Mouse (Mus musculus) forebrain, postnatal 0 days (tissue): Measurements from ENCODE around the gene Mcoln3. TPM values are rescaled to one million over a fixed set of nuclear protein-coding genes. Genes with fewer than 3 reads are reported as not detected.

Experiments
- ATAC-seq: fragments of 200-750 bp; cut with Nextera tagmentation; 2 replicates; pipeline ENCODE4 v1.8.0; 2017; ENCODE audit warnings: mild to moderate bottlenecking, moderate library complexity
- DNase-seq: peaks from one replicate; pipeline ENCODE4 v3.0.0-alpha.2; 2015
- H3K27ac ChIP-seq: fragments of 300-500 bp; sonication (generic); 2 replicates; pipeline ENCODE4 v1.5.1; 2014; ENCODE audit warnings: low read depth, mild to moderate bottlenecking, antibody characterized with exemption, low read length, moderate library complexity, mixed read lengths
- H3K27me3 ChIP-seq: fragments of 300-500 bp; sonication (generic); 2 replicates; pipeline ENCODE4 v1.6.1; 2014; ENCODE audit warnings: mild to moderate bottlenecking, low read length, mixed read lengths; ENCODE audit not compliant: insufficient read depth
- H3K36me3 ChIP-seq: fragments of 300-500 bp; sonication (generic); 2 replicates; pipeline ENCODE4 v1.6.1; 2014; ENCODE audit warnings: mild to moderate bottlenecking, moderate library complexity; ENCODE audit not compliant: insufficient read depth
- H3K4me1 ChIP-seq: fragments of 300-500 bp; sonication (generic); 2 replicates; pipeline ENCODE4 v1.6.1; 2014; ENCODE audit warnings: antibody characterized with exemption; ENCODE audit not compliant: insufficient read depth
- H3K4me2 ChIP-seq: fragments of 300-500 bp; sonication (generic); 2 replicates; pipeline ENCODE4 v1.6.1; 2014; ENCODE audit warnings: low read depth, mild to moderate bottlenecking, moderate library complexity
- H3K4me3 ChIP-seq: fragments of 300-500 bp; sonication (generic); 2 replicates; pipeline ENCODE4 v1.5.1; 2014; ENCODE audit warnings: low read depth, low read length, mixed read lengths
- H3K9ac ChIP-seq: fragments of 300-500 bp; sonication (generic); 2 replicates; pipeline ENCODE4 v1.6.1; 2014; ENCODE audit warnings: mild to moderate bottlenecking
- H3K9me3 ChIP-seq: fragments of 300-500 bp; sonication (generic); 2 replicates; pipeline ENCODE4 v1.6.1; 2016; ENCODE audit warnings: low read length
- CTCF ChIP-seq: sonication (generic); IDR thresholded peaks from 2 replicates; pipeline ENCODE4 v1.5.1; 2016; ENCODE audit warnings: antibody characterized with exemption, control low read depth, low read depth
- WGBS: fragments of 180-500 bp; shearing (Covaris S2); extraction: QIAGEN DNeasy Blood & Tissue Kit; methylation state at CpG from one replicate; pipeline ENCODE4 v1.1.7; 2014; 5-methylcytosine and 5-hydroxymethylcytosine counted together
- polyA plus RNA-seq: library from polyadenylated mRNA; unstranded; fragments of >200 nt; fragmentation: Nextera tagmentation; extraction: Ambion mirVana; gene quantifications from 2 replicates; pipeline ENCODE4 v1.2.1, GENCODE M21; 2015
- total RNA-seq: library from RNA; depleted of rRNA; stranded (reverse); fragments of >200 nt; gene quantifications from 2 replicates; pipeline ENCODE4 v1.2.3, GENCODE M21; 2014

The Mcoln3 gene
- total and polyA plus RNA-seq, 2 experiments from 2014 or later = 0.30 to 2.5 TPM

GRCm38 (mm10) chr3:146173030-146173429 is 55.8 kb downstream of the Mcoln3 start:
- ATAC-seq (no peak), DNase-seq (no peak)
- H3K4me2 ChIP-seq = no peak overlapping the region
- H3K27ac ChIP-seq = no peak overlapping the region
- 0 out of 2 replicates have a peak, but pooled peaks cover 6% of the 10 kb centered on the region for H3K9me3 ChIP-seq
- no peak overlapping the region for H3K4me3 ChIP-seq
- no peak overlapping the region for H3K9ac ChIP-seq
- no peak for TF ChIP-seq CTCF
- 80% methylated on average over 5 of the region's 5 CpGs for WGBS
- H3K36me3 ChIP-seq = no peaks in the 10 kb centered on the region
- no peaks in the 10 kb centered on the region for H3K4me1 ChIP-seq
- H3K27me3 ChIP-seq = no peaks in the 10 kb centered on the region

DNA sequence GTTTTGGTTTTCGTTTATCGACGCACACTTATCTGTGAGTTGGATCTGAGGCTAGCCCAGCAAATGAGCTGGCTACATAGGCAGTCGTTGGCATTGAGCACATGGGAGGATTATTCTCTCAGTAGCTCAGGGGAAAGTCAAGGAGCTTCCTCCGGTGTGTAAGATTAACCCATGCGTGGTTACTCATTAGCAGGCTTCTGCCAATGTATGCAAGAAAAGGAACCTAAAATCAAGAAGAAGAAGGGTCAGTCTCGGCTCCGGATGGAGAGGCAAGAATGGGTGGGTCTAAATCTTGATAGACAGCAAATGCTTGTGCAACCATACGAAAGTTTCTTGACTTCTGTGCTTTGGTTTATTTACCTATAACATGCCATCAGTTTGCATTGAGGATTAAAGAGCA is 57.0 kb downstream of the Mcoln3 start:
- DNase-seq (no peak), ATAC-seq (no peak)
- Histone ChIP-seq H3K4me1 (no peaks in the 10 kb centered on the region), H3K4me3 (no peak overlapping the region), H3K9me3 (0 out of 2 replicates have a peak, but pooled peaks cover 6% of the 10 kb centered on the region), H3K4me2 (no peak overlapping the region), H3K36me3 (no peaks in the 10 kb centered on the region), H3K27ac (no peak overlapping the region), H3K9ac (no peak overlapping the region), H3K27me3 (no peaks in the 10 kb centered on the region)
- TF ChIP-seq CTCF = no peak
- whole genome bisulfite sequencing = 92% methylated on average over 9 of the region's 9 CpGs

DNA sequence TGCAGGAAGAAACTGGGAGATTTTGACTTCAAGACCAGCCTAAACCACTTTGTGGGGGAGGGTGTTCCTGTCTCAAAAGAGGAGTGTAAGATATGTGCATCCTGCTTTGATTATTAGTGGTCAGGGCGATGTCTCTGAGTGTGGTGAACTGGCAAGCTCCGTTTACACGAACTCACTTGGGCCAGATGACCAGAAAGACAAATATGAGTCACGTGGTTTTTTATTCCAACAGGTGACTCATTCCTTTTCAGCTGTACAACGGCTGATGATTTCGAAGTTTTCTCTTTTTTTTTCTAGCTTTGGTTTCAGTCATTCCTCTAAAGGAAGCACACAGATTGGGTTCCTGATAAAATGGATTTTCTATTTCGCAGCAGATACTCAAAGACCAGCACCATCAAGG is 60.0 kb downstream of the Mcoln3 start:
- H3K27ac ChIP-seq = no peak overlapping the region
- peak overlapping the region; percentile 47 for H3K4me2 ChIP-seq
- no peak for ATAC-seq
- 84% methylated on average over 7 of the region's 7 CpGs for WGBS
- H3K36me3 ChIP-seq = no peaks in the 10 kb centered on the region
- H3K9ac ChIP-seq = no peak overlapping the region
- no peaks in the 10 kb centered on the region for H3K27me3 ChIP-seq
- H3K4me3 ChIP-seq = no peak overlapping the region
- DNase-seq = no peak
- H3K4me1 ChIP-seq = no peaks in the 10 kb centered on the region
- H3K9me3 ChIP-seq = no peaks in the 10 kb centered on the region
- no peak for TF ChIP-seq CTCF

GRCm38 (mm10) chr3:146177748-146178582 is 60.7 kb downstream of the Mcoln3 start:
- Histone ChIP-seq H3K27me3 (no peaks in the 10 kb centered on the region), H3K4me1 (no peaks in the 10 kb centered on the region), H3K9ac (peak overlapping the region; percentile 45), H3K9me3 (no peaks in the 10 kb centered on the region), H3K36me3 (no peaks in the 10 kb centered on the region), H3K27ac (peak overlapping the region; percentile 3; the same call in 1 of the 2 replicates), H3K4me3 (peak overlapping the region; percentile 24), H3K4me2 (peak overlapping the region; percentile 47)
- ATAC-seq (peak; percentile 92), DNase-seq (peak; percentile 94)
- peak; percentile 78 for TF ChIP-seq CTCF
- 3% methylated on average over 16 of the region's 16 CpGs for WGBS

DNA sequence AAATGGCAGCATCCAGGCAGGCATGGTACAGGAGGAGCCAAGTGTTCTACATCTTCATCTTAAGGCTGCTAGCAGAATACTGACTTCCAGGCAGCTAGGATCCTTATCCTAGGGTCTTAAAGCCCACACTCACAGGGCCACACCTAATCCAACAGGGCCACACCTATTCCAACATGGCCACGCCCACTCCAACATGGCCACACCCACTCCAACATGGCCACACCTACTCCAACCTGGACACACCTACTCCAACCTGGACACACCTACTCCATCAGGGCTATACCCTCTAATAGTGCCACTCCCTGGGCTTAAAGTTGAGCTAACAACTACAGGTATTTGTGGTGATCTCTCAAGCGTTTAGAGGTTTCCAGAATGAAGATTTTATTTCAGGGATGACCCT is 63.1 kb downstream of the Mcoln3 start:
- no peaks in the 10 kb centered on the region for H3K9me3 ChIP-seq
- H3K36me3 ChIP-seq = no peaks in the 10 kb centered on the region
- H3K4me2 ChIP-seq = no peak overlapping the region
- no peak for DNase-seq
- no peak overlapping the region for H3K4me3 ChIP-seq
- ATAC-seq = no peak
- H3K4me1 ChIP-seq = no peaks in the 10 kb centered on the region
- 42% methylated on average over 2 of the region's 2 CpGs for WGBS
- H3K9ac ChIP-seq = no peak overlapping the region
- no peaks in the 10 kb centered on the region for H3K27me3 ChIP-seq
- TF ChIP-seq CTCF = no peak
- H3K27ac ChIP-seq = no peak overlapping the region

GRCm38 (mm10) chr3:146180986-146181385 is 63.7 kb downstream of the Mcoln3 start:
- Histone ChIP-seq H3K9ac (no peak overlapping the region), H3K9me3 (no peaks in the 10 kb centered on the region), H3K27ac (no peak overlapping the region), H3K4me2 (no peak overlapping the region), H3K4me1 (no peaks in the 10 kb centered on the region), H3K36me3 (no peaks in the 10 kb centered on the region), H3K4me3 (no peak overlapping the region), H3K27me3 (no peaks in the 10 kb centered on the region)
- DNase-seq = peak; percentile 50
- WGBS = 31% methylated on average over 3 of the region's 3 CpGs
- peak; percentile 66 for TF ChIP-seq CTCF
- no peak for ATAC-seq

- peak; percentile 98 for TF ChIP-seq CTCF
- no peaks in the 10 kb centered on the region for H3K27me3 ChIP-seq
- no peaks in the 10 kb centered on the region for H3K9me3 ChIP-seq
- no peak overlapping the region for H3K4me2 ChIP-seq
- no peak overlapping the region for H3K9ac ChIP-seq
- no peak overlapping the region for H3K27ac ChIP-seq
- H3K4me1 ChIP-seq = no peaks in the 10 kb centered on the region
- 15% methylated on average over 13 of the region's 13 CpGs for WGBS
- no peaks in the 10 kb centered on the region for H3K36me3 ChIP-seq
- ATAC-seq (peak; percentile 87), DNase-seq (peak; percentile 92)
- no peak overlapping the region for H3K4me3 ChIP-seq
Observed at GRCm38 (mm10) chr3:146184992-146185657, 67.9 kb downstream of the Mcoln3 start.
